Mouse (Mus musculus): ENCODE results near the gene Prmt7.

DNA sequence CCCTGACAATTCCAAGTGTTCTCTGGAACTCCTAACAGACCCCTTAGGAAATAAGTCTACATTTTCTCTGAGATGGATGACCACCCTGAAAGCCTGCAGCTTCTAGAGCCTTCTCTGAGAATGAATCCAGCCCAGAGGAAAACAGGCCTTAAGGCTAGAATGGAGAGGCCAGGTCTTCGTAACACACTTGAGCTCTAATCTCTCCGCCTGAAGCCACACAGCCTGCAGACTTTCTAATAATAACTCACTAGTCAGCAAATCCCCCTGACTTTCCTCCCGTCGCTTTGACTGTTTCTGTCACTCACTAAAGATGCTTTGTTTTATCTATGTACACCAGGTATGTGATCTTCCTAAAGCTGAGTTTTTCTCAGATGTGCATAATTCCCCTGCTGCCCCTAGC is 60.6 kb downstream of the Prmt7 start:
- TF ChIP-seq POLR2A (IDR thresholded peaks at IDR 0.05; ENCODE audit: extremely low read depth, insufficient read depth, low read length) (no peak), CTCF (IDR thresholded peaks at IDR 0.05; ENCODE audit: low read depth, low read length) (no peak)
